Mouse (Mus musculus) liver, postnatal 0 days (tissue): ENCODE results near the gene Ptprs.

Experiments used
- CTCF ChIP-seq: sonication (generic); IDR thresholded peaks from 2 replicates; pipeline ENCODE4 v1.5.1; 2016; ENCODE audit warnings: antibody characterized with exemption, low read depth
- EP300 ChIP-seq: IDR thresholded peaks from 2 replicates; pipeline ENCODE4 v1.6.1; 2016; ENCODE audit warnings: antibody characterized with exemption, low read depth, mild to moderate bottlenecking

- no peak for TF ChIP-seq CTCF
- TF ChIP-seq EP300, result no peak
Measured at GRCm38 (mm10) chr17:56393238-56393637, 83.0 kb downstream of the Ptprs start.
